Mouse (Mus musculus) urinary bladder, postnatal 25 days (tissue): ENCODE data around the gene Dtd1.

Experiments used
- DNase-seq: peaks from one replicate; pipeline ENCODE4 v3.0.0; 2022; ENCODE audit warnings: low spot score

Dtd1 gene

GRCm38 (mm10) chr2:144768375-144769117 is 168.8 kb downstream of the Dtd1 start:
- DNase-seq: no peak

GRCm38 (mm10) chr2:144769118-144769496 is 169.4 kb downstream of the Dtd1 start:
- no peak for DNase-seq

- DNase-seq: no peak
Observed at GRCm38 (mm10) chr2:144769556-144769955, 169.9 kb downstream of the Dtd1 start.

GRCm38 (mm10) chr2:144770452-144770941 is 170.8 kb downstream of the Dtd1 start:
- no peak for DNase-seq

GRCm38 (mm10) chr2:144771841-144772240 is 172.1 kb downstream of the Dtd1 start:
- no peak for DNase-seq

- no peak for DNase-seq
Observed at GRCm38 (mm10) chr2:144774636-144775160, 175.0 kb downstream of the Dtd1 start.

- DNase-seq: no peak
Observed at GRCm38 (mm10) chr2:144775626-144776025, 175.9 kb downstream of the Dtd1 start.

- DNase-seq: no peak
Observed at GRCm38 (mm10) chr2:144779263-144779662, 179.6 kb downstream of the Dtd1 start.

- no peak for DNase-seq
Observed at GRCm38 (mm10) chr2:144780731-144781130, 181.0 kb downstream of the Dtd1 start.

- no peak for DNase-seq
Observed at GRCm38 (mm10) chr2:144781871-144782270, 182.2 kb downstream of the Dtd1 start.

GRCm38 (mm10) chr2:144782481-144782880 is 182.8 kb downstream of the Dtd1 start:
- DNase-seq: no peak

GRCm38 (mm10) chr2:144783190-144783589 is 183.5 kb downstream of the Dtd1 start:
- no peak for DNase-seq

- no peak for DNase-seq
Observed at GRCm38 (mm10) chr2:144783831-144784230, 184.1 kb downstream of the Dtd1 start.

GRCm38 (mm10) chr2:144791671-144792294 is 192.1 kb downstream of the Dtd1 start:
- no peak for DNase-seq

- DNase-seq: no peak
Observed at GRCm38 (mm10) chr2:144797515-144797914, 197.8 kb downstream of the Dtd1 start.

GRCm38 (mm10) chr2:144807766-144808754 is 208.4 kb downstream of the Dtd1 start:
- no peak for DNase-seq
